Mouse (Mus musculus) cerebellum, postnatal 14 days (tissue): Measurements from ENCODE around the gene Dpysl5.
"Not testable (repeated sequence)": the region's sequence is repeated elsewhere in the genome, so short reads cannot be mapped to it uniquely, and the experiment has no call there.

ENCODE experiments used
- DNase-seq, 2 experiments: peaks; one replicate each; pipeline ENCODE4 v3.0.0; 2021; ENCODE audit warnings: mixed read lengths in 2 of 2

Gene Dpysl5

DNA sequence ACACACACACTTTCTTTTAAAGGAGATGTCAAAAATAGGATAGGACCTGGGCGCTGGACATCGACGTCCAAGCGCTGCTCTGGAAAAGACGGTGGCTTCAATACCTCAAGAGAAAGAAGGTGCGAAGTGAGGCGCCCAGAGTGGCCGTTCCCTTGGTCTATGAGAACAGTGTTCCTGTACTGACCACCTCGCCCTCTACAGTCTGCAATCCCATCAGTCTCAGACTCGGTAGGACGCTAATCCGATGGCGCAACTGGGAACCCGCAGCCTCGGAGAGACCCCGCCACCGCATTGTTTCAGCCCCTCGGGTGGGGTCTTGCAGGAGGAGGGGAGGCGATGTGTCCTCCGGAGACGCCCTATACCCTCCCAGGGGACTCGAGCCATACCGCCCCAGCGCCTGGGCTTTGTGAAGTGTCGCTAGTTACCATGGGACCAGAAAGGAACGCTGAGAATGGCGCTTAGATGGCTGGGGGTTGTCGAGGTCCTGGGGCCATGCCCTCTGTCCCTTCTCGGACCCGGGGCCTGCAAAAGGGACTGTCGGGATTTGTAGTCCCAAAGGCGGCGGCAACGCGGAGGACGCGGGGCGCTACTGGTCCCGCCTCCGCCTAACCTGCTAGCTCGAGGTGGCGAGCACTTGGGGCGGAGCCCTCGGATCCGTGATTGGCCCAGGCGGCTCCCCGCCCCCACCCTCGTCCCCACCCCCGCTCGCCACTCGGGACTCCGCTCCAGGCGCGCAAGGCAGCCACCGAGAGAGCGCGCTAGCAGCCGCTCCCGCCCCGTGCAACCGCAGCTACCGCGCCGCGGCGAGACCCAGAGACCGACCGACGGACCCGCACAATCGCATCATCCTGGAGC is at the start of gene Dpysl5:
TSS of gene Dpysl5 (plus strand) at position 418 of the 855 bp plus-strand sequence.
- DNase-seq: peak; percentile 92 to 94

DNA sequence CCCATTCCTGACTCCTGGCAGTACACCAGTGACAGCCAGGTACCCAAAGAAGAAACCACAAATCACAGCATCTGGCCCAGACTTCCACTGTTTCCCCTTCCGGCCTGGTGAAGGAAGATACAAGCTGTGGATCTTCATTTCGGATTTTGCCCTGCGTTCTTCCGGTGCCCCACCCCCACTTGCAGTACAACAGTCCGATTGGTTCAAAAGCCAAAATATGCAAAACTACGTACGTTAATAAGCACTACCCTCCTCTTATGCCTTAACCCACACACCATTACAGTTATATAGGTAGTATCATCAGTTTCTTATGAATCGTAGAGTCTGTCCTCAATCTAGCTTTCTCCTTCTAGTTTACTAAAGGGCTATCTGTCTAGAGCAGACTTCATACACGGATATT is 46.0 kb upstream of the Dpysl5 start:
- no peak for DNase-seq

DNA sequence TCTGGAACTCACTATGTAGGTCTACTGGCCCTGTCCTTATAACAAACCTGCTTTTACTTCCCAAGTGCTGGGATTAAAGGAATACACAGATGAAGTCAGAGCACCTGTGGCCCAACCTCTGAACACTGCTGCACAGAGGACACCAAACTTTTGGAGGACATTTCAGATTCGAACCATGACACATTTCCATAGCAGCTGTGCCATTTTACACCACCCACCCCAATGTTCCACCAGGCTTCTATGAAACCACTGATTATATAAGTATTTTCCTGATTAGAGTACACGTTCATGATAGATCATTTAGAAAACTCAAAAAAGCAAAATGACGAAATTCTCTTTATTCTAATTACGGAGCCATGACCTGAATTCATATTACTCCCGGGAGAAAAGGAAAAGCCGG is 45.4 kb upstream of the Dpysl5 start:
- DNase-seq: no peak

DNA sequence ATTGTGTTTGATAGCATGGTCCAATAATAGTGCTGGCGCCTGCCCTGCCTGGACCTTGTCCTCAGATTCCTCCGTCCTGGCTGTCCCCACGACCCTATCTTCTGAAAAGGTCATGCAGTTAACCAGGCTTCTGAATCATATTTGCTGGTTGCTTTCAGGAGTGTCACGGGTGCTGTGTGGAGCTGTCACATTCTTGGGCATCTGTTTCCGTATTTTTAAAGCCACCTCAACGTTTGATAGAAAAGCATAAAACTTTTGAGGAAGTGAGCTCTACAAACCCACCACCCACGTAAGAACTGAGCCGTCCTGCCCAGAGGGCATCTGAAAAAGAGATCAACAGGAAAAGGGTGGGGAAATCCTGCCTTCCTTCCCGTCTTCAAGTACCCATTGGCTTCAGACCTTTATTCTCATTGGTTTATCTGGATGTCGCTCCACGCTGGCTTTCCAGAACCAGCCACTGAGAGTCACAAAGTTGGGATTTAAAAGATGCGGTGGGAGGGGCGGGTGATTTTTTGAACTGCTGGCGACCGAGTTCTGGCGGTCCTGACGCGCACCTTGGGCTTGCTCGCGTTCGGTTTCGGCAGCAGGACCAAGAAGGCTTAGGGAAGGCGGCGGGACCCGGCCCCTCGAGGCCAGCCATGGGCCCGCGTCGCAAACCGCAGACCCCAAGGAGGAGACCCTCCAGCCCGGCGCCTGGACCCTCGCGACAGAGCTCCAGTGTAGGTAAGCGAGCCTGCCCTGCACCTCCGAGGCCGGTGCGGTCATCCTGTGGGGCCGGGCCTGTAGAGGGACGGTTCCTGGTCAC is 44.8 kb upstream of the Dpysl5 start, which contains the start of gene Cenpa:
TSS of gene Cenpa (plus strand) at position 387 of the 805 bp plus-strand sequence.
- DNase-seq: peak; percentile 89 to 91

DNA sequence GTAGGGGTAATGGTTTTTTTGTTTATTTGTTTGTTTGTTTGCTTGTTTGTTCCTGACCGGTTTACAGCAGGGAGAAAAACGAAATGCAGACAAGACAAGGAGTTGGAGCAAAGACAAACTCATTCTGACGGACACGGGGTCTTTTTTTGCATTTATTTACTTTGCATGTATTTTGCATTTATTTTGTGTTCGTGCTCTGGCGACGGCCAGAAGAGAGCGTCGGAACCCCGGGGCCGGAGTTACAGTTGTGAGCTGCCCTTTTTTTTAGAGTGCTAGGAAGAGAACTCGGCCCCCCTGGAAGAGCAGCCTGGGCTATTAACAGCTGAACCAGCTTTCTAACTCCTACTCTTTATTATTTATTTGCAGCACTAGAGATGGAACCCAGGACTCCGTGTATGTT is 44.1 kb upstream of the Dpysl5 start:
- DNase-seq: no peak

DNA sequence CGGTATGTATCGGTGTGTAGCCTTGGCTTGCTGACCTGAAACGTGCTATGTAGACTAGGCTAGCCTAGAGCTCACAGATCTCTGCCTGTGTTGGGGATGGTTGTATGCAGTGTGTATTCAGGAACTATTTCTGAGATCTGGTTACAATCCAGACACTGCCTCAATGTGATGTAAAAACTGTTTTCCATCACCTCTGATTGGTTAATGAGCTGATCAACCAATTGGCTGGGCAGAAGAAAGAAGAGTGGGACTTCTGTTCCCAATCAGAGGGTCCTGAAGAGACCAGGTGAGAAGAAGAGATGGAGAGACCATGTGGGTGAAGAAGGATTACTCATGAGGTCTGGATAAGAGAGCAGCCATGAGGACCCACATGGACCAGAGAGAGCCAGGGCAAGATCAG is 43.7 kb upstream of the Dpysl5 start:
- DNase-seq: no peak

DNA sequence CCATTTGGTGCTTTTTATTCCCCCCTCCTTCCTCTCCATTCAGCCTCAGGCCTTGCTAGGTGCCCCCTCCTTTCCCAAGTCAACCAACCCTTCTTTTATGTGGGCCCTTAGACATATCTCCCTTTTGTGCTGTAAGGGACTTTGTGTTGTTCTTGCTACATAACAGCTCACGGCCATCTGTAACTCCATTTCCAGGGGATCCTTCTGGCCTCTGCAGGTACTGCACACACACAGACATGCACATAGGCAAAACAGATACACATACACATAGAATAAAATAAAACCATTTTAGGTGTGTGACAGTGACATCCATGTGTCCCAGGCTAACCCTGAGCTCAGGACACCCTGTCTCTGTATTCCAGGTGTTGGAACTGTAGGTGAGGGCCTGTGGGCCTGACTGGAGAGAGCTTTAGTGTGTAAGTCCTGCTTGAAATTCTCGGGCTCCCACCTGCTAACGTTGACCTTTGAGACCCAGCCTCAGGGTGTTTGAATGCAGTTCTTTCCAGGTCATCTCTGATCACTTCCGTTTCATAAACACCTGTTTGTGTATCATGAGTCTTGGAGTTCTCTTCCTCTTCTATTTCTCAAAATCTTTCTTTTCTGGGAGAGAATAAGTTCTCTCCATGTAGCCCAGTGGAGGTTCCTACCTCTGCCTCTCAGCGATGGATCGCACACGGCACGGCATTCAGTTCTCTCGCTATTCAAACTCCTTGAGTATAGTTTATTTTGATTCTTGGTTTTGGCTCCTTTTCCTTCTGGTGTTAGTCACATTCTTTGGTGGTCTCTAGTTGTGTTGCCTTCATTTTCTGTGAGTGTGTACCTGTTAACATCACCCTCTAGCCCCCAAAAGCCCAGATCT is 42.5 kb upstream of the Dpysl5 start:
- no peak for DNase-seq

DNA sequence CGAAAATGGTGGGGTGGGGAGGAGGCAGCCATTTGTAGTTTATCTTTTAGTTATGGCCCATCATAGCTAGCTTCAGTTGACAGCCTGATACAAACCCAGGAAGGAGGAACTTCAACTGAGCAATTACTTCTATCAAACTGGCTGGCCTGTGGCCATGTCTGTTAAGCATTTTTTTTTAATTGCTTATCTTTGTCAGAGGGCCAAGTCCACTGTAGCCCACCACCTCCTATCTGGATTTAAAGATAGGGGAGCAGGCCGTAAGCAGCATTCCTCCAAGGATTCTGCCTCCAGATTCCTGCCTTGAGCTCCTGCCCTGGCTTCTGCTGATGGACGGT is 41.9 kb upstream of the Dpysl5 start:
- DNase-seq: no peak

DNA sequence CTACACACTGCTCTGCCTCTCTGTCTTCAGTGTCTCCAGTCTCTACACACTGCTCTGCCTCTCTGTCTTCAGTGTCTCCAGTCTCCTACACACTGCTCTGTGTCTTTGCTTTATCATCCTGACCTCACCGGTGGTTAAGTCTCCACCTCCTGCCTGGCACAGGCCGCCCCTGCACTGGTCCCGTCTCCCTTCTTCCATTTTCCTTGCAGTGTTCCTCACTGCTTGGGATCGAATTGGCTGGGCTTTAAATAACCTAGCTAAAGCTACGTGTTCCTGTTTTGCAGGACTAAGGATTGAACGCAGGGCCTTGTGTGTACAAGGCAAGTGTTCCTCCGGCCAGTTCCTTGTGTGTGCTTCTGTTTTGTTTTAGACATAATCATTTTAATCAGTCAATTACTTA is 41.3 kb upstream of the Dpysl5 start:
- DNase-seq: no peak

DNA sequence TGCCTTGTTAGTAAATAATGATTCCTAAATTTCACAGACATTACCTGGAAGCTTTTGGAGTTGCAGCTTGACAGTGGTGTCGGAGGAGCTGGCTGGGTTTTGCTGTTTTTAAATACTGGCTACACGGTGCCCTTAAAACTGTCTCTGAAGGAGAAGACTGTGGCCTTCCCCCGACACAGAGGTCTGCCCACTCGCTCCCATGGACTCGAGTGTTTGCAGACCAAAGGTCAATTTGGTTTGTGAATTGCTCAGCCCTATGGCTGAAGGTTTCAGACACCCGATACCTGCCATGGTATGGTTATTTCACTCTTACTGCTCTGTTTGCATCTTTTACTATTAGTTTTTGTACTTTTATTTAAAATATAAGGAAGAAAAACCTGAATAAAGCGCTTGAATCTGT is 37.4 kb upstream of the Dpysl5 start:
- no peak for DNase-seq

DNA sequence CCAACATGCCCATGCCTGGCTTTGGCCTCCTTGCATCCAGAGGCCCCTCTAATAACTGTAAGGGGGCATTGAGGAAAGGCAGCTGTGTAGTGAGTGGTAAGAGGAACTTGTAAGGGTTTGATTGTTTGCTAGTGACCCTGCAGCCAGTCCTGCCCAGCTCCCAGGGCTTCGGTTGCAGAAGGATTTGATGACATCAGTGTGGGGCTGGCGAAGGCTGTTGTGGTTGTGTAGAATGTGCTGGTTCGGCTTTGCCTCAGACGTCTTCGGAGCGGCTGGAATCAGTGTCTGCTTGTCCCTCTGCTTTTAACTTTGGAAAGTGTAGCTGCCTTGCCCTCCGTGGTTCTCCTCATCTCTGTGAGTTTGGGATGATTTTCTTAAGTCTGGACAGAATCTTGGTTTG is 34.6 kb upstream of the Dpysl5 start:
- no peak for DNase-seq

DNA sequence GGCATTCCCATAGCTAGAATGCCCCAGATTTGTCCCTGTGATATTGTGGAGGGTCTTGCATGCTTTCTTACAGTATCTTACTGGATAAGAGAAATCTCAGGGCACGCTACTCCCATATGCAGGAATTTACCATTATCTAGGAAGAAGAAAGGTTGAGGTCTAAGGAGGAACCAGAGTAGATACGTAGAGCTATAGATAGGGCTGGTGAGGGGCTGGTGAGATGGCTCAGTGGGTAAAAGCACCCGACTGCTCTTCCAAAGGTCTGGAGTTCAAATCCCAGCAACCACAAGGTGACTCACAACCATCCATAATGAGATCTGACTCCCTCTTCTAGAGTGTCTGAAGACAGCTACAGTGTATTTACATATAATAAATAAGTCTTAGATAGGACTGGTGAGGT is 33.3 kb upstream of the Dpysl5 start:
- DNase-seq: not testable (repeated sequence)

DNA sequence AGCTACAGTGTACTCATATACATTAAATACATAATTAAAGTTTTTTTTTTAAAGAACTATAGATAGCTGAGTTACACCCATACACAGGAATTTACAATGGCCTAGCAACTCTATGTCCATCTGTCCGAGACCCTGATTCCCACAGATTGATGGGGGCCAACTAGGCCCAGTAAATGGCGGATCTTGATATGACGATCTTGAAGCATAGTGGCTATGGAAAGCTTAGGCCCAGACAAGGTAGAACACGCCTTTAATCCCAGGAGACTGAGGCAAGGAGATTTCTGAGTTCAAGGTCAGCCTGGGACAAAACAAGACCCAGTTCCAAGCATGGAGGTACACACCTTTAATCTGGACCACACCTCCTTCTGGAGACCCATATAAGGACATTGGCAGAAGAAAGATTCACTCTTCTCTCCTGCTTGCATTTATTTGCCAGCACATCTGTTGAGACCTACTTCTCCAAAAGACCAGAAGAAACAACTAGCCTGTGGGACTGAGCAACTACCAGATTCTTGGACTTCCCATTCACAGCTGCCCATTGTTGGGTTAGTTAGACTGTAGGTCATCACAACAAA is 32.6 kb upstream of the Dpysl5 start:
- DNase-seq: no peak

DNA sequence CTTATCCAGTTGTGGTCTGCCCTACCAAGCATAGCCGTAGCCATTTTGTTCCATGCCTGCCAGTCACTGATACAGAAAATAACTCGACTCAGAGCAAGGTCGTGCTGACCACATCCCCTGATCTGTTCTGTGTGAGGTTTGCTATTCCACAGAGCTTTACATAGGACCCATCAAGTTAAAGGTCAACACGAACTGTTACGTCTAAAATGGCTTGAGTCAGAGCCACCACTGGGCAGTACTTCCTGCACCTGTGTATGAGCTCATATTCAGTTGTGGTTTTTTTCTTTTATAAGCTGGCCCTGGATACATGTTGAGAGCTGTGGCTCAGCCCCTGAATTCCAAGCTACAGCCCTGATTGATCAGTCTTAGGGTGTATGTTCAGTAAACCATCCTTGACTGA is 31.8 kb upstream of the Dpysl5 start:
- DNase-seq: no peak

DNA sequence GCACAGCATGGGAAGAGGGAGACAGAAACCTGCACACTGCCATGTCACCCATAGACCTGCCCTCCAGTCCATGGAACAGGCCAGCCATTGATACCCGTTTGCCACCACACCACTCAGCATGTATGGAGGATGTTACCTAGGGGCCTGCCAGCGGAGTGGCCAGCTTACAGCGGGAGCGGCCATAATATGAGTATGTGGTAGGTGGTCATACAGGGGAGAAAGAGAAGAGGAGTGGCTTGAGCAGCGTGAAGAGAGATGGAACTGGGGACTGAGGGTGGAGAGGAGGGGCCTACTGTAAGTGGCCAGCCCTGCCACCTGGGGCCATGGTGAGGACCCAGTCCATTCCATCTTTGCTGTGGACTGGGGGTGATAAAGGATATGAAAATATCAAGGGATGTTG is 29.4 kb upstream of the Dpysl5 start:
- DNase-seq: no peak

DNA sequence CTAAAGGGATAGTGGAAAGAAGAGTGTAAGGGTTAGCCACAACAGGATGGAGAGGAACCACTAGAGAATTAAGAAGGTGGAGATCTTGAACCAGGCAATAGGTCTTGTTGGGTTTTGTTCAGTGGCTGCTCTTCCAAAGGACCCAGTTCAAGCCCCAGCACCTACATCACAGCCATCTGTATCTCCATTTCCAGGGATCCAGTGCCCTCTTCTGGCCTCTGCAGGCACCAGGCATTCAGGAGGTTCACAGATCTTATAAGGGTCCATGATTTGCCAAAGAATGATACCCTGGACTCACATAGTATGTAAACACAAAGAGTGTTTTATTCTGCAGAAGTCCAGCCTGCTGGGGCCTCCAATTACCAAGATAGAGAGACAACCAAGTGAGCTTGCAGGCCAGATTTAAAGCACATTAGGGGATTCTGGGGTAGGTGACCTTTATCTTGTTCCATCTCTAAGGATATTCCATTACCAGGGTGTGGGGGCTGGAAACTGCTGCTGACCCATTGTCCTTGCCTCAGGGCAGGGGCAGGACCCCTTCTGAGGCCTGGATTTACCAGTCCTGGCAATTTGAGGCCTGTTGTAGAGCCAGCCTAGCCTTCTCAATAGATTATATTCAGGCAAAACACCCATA is 28.3 kb upstream of the Dpysl5 start:
- DNase-seq: no peak

DNA sequence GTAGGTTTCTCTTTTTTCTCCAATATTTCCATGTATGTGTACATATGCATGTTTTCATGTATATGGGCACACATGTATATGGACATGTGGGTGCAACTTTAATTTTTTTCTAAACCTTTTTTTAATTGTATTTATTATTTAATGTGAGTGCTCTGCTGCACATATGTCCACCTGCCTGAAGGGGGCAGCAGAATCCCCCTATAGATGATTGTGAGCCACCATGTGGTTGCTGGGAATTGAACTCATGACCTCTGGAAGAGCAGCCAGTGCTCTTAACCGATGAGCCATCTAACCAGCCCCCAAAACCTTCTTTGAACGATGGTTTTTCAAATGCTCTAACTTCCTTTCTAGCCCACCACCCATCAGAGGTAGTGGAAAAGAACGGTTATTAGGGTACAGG is 27.4 kb upstream of the Dpysl5 start:
- no peak for DNase-seq

DNA sequence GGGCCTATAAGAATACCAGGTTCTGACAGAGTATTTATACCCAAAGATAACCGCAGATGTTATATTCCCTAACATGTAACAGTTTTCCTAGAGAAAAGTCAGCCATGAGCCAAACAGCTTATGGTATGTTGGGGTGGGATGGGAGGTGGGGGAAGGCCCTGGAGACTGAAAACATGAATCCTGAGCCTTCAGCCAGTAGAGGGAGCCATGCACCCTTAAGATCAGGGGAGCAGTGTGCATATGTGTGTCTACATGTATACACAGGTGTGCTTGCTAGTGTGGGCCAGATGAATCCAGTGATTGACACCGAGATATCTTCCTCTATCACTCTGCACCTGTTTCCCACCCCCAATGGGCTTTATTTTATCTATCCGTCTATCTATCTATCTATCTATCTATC is 24.6 kb upstream of the Dpysl5 start:
- peak; percentile 37 to 56 for DNase-seq

DNA sequence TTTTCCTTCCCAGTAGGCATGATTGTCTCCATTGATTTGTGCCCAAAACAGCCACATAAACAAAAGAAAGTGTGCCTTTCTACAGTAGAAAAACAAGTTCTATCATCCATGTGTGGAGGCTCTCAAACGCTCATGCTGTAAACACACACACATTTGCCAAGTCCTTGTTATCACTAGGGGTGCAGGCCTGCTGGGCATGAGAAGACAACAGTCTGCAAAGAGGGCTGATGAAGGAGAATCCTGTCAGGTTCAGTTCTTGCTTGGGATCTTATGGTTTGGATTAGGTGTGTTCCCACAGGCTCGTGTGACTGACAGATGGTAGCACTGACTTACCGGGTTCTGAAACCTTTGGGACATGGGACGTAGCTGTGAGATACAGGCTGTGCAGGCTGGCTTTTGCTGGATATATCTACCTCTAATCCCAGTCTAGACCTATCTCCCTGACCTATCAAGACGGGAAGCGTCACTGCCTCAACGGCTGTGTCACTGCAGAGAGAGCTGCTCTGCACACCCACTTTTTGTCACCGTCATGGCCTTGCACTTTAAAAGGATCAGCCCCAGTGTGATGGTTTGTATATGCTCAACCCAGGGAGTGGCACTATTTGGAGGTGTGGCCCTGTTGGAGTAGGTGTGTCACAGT is 10.9 kb upstream of the Dpysl5 start:
- no peak for DNase-seq

DNA sequence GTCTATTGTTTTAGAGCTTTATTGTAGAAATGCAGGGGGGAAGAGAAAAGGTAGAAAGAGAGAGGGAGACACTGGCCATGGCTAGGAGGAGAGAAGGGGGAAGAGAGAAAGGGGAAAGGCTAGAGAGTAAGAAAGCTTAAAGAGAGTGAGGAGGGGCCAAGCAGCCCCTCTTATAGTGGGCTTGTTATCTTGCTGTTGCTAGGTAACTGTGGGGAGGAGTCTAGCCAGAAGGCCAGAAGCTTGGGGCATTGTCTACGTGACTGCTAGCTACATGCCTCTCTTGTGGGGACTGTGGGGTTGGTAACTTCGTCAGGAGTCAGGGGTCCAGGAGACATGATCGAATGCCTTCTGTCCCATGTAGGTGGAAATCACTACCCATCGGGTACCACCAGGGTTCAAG is 10.0 kb upstream of the Dpysl5 start:
- not testable (repeated sequence) for DNase-seq

DNA sequence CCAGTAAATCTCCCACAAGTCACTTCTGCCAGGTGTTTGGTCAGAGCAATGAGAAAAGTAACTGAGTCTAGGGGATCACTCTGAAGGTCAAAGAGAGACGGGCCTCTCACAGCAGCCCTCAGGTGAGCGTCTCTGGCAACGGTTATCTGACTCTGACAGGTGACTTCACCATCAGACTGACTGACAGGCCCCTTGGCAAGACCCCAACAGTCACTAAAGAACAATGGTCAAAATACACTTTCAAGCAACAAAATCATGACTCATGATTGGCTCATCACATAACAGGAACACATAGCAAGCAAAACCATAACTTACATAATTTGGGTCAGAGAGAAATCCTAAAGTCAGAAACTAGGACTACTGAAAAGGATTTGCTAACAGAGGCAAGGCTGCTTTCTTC is 9.5 kb upstream of the Dpysl5 start:
- DNase-seq: no peak
